Mouse (Mus musculus) midbrain, embryonic 16.5 days (tissue): ENCODE measurements around the gene Adamtsl1. TPM values are rescaled to one million over a fixed set of nuclear protein-coding genes. Genes with fewer than 3 reads are reported as not detected.

ENCODE experiments used
- ATAC-seq: fragments of 200-750 bp; cut with Nextera tagmentation; 2 replicates; pipeline ENCODE4 v1.8.0; 2017; ENCODE audit warnings: moderate TSS enrichment
- H3K27ac ChIP-seq: fragments of 300-500 bp; sonication (generic); 2 replicates; pipeline ENCODE4 v1.5.1; 2014; ENCODE audit warnings: mild to moderate bottlenecking, low read length, mixed read lengths
- H3K27me3 ChIP-seq: fragments of 300-500 bp; sonication (generic); 2 replicates; pipeline ENCODE4 v1.6.1; 2014; ENCODE audit warnings: low read depth, low read length, mixed read lengths; ENCODE audit not compliant: control insufficient read depth, insufficient read depth
- H3K36me3 ChIP-seq: fragments of 300-500 bp; sonication (generic); 2 replicates; pipeline ENCODE4 v1.6.1; 2014; ENCODE audit warnings: mild to moderate bottlenecking, low read length, moderate library complexity, mixed read lengths; ENCODE audit not compliant: control insufficient read depth, insufficient read depth
- H3K4me1 ChIP-seq: fragments of 300-500 bp; sonication (generic); 2 replicates; pipeline ENCODE4 v1.6.1; 2014; ENCODE audit warnings: mild to moderate bottlenecking, low read length, mixed read lengths; ENCODE audit not compliant: control insufficient read depth, insufficient read depth
- H3K4me2 ChIP-seq: fragments of 300-500 bp; sonication (generic); 2 replicates; pipeline ENCODE4 v1.6.1; 2014; ENCODE audit warnings: mild to moderate bottlenecking, low read length, mixed read lengths
- H3K4me3 ChIP-seq: fragments of 300-500 bp; sonication (generic); 2 replicates; pipeline ENCODE4 v1.5.1; 2014; ENCODE audit warnings: low read depth, mild to moderate bottlenecking, low read length, moderate library complexity, mixed read lengths
- H3K9ac ChIP-seq: fragments of 300-500 bp; sonication (generic); 2 replicates; pipeline ENCODE4 v1.6.1; 2014; ENCODE audit warnings: low read depth, low read length, mixed read lengths
- H3K9me3 ChIP-seq: fragments of 300-500 bp; sonication (generic); replicated peaks from 2 replicates; pipeline ENCODE4 v1.6.1; 2014; ENCODE audit warnings: mild to moderate bottlenecking, low read length, mixed read lengths; ENCODE audit not compliant: control insufficient read depth, poor library complexity, severe bottlenecking
- WGBS: fragments of 180-500 bp; shearing (Covaris S2); extraction: QIAGEN DNeasy Blood & Tissue Kit; methylation state at CpG from one replicate; pipeline ENCODE4 v1.1.7; 2014; 5-methylcytosine and 5-hydroxymethylcytosine counted together
- polyA plus RNA-seq: library from polyadenylated mRNA; unstranded; fragments of >200 nt; fragmentation: Nextera tagmentation; extraction: Ambion mirVana; gene quantifications from 2 replicates; pipeline ENCODE4 v1.2.1, GENCODE M21; 2015

The Adamtsl1 gene
- polyA plus RNA-seq, 1 experiment from 2014 or later: 8.2 TPM

GRCm38 (mm10) chr4:86337216-86337765, 823.3 kb downstream of the Adamtsl1 start:
- Histone ChIP-seq H3K27ac (no peak overlapping the region), H3K9me3 (no peaks in the 10 kb centered on the region), H3K4me1 (no peaks in the 10 kb centered on the region), H3K36me3 (no peaks in the 10 kb centered on the region), H3K9ac (no peak overlapping the region), H3K4me3 (no peak overlapping the region), H3K27me3 (no peaks in the 10 kb centered on the region), H3K4me2 (no peak overlapping the region)
- no peak for ATAC-seq
- WGBS: 90% methylated on average over 6 of the region's 6 CpGs

GRCm38 (mm10) chr4:86349341-86349740, 835.4 kb downstream of the Adamtsl1 start:
- no peaks in the 10 kb centered on the region for H3K36me3 ChIP-seq
- no peaks in the 10 kb centered on the region for H3K9me3 ChIP-seq
- H3K27me3 ChIP-seq: no peaks in the 10 kb centered on the region
- H3K4me1 ChIP-seq: no peaks in the 10 kb centered on the region
- no peak overlapping the region for H3K4me3 ChIP-seq
- 92% methylated on average over 4 of the region's 4 CpGs for WGBS
- H3K27ac ChIP-seq: no peak overlapping the region
- no peak overlapping the region for H3K9ac ChIP-seq
- no peak for ATAC-seq
- H3K4me2 ChIP-seq: no peak overlapping the region

GRCm38 (mm10) chr4:86352121-86352520, 838.1 kb downstream of the Adamtsl1 start:
- Histone ChIP-seq H3K4me3 (no peak overlapping the region), H3K9me3 (no peaks in the 10 kb centered on the region), H3K4me2 (no peak overlapping the region), H3K9ac (no peak overlapping the region), H3K27ac (no peak overlapping the region), H3K36me3 (no peaks in the 10 kb centered on the region), H3K27me3 (no peaks in the 10 kb centered on the region), H3K4me1 (no peaks in the 10 kb centered on the region)
- 83% methylated on average over 4 of the region's 4 CpGs for WGBS
- ATAC-seq: no peak

DNA sequence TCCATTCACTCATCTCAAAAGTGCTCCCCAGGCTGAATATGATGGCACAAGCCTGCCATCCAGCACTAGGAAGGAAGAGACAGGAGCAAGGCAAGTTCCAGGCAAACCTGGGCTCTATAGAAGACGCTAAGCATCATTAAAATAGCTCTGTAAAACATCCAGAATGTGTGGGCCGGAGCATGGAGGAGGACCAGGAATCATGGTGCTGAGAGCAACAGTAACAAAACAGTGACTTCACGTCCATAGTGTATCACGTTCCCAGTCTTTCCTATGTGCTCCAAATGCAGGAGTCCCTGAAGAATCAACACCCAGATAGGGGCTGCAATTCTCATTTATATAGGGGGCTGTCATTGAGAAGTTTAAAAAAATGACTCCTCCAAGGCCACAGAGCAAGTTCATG, 839.6 kb downstream of the Adamtsl1 start:
- no peak overlapping the region for H3K4me2 ChIP-seq
- H3K36me3 ChIP-seq: no peaks in the 10 kb centered on the region
- H3K27ac ChIP-seq: no peak overlapping the region
- H3K4me3 ChIP-seq: no peak overlapping the region
- no peaks in the 10 kb centered on the region for H3K4me1 ChIP-seq
- WGBS: 89% methylated on average over 4 of the region's 4 CpGs
- no peak overlapping the region for H3K9ac ChIP-seq
- no peaks in the 10 kb centered on the region for H3K9me3 ChIP-seq
- H3K27me3 ChIP-seq: no peaks in the 10 kb centered on the region
- ATAC-seq: no peak

- no peak overlapping the region for H3K4me3 ChIP-seq
- H3K27me3 ChIP-seq: no peaks in the 10 kb centered on the region
- no peak overlapping the region for H3K4me2 ChIP-seq
- no peaks in the 10 kb centered on the region for H3K36me3 ChIP-seq
- no peak for ATAC-seq
- no peaks in the 10 kb centered on the region for H3K9me3 ChIP-seq
- H3K4me1 ChIP-seq: no peaks in the 10 kb centered on the region
- no peak overlapping the region for H3K9ac ChIP-seq
- no peak overlapping the region for H3K27ac ChIP-seq
- 94% methylated on average over 5 of the region's 5 CpGs for WGBS
These were observed 845.4 kb downstream of the Adamtsl1 start for GRCm38 (mm10) chr4:86359398-86359797.

DNA sequence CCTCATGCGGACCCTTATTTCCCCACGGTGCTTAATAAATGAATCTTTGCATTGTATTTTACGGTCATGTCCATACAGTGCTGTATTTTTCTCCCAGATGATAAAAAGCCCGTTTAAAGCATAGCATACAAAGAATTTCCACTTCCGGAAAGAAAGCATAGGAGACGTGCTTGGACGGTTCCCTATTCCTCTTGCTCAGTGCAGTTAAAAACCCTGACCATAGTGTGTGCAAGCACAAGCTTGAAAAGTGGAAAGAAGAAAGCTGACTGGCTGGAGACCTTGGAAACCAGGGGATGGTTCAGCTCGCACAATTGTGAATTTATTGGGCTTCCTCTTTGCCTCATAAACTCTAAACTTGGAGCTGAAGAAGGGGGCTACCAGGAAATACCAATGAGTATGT, 855.1 kb downstream of the Adamtsl1 start:
- WGBS: 73% methylated on average over 8 of the region's 8 CpGs
- H3K9ac ChIP-seq: no peak overlapping the region
- no peak overlapping the region for H3K4me2 ChIP-seq
- no peaks in the 10 kb centered on the region for H3K36me3 ChIP-seq
- no peak overlapping the region for H3K27ac ChIP-seq
- ATAC-seq: no peak
- no peaks in the 10 kb centered on the region for H3K27me3 ChIP-seq
- H3K9me3 ChIP-seq: no peaks in the 10 kb centered on the region
- no peak overlapping the region for H3K4me3 ChIP-seq
- H3K4me1 ChIP-seq: no peaks in the 10 kb centered on the region

GRCm38 (mm10) chr4:86373166-86373565, 859.2 kb downstream of the Adamtsl1 start:
- Histone ChIP-seq H3K27me3 (no peaks in the 10 kb centered on the region), H3K27ac (no peak overlapping the region), H3K36me3 (no peaks in the 10 kb centered on the region), H3K9ac (no peak overlapping the region), H3K4me1 (no peaks in the 10 kb centered on the region), H3K9me3 (no peaks in the 10 kb centered on the region), H3K4me2 (no peak overlapping the region), H3K4me3 (no peak overlapping the region)
- 44% methylated on average over 2 of the region's 2 CpGs for WGBS
- no peak for ATAC-seq

DNA sequence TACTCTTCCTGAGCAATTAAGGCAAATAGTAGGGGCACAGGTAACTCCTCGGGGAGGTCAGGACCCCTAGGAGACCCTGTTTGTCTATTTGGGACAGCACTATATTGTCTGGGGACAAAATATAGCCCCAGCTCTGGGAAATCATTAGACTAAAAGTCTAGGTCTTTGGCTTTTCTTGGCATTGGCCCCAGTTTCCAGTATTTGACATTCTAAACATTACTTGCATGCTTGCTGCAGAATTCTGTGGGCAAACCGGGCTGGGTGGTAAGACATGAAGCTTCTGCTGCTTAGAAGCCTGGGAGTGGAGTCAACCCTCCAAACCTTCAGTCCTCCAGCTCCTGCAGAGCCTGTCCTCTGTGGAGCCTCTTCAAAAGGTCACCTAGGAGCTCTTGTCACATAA, 869.2 kb downstream of the Adamtsl1 start:
- Histone ChIP-seq H3K36me3 (no peaks in the 10 kb centered on the region), H3K27ac (no peak overlapping the region), H3K4me3 (no peak overlapping the region), H3K4me2 (no peak overlapping the region), H3K9ac (no peak overlapping the region), H3K9me3 (no peaks in the 10 kb centered on the region), H3K27me3 (no peaks in the 10 kb centered on the region), H3K4me1 (no peaks in the 10 kb centered on the region)
- ATAC-seq: no peak
- WGBS: 81% methylated on average over 2 of the region's 2 CpGs

- no peak overlapping the region for H3K9ac ChIP-seq
- H3K9me3 ChIP-seq: no peaks in the 10 kb centered on the region
- H3K27ac ChIP-seq: no peak overlapping the region
- ATAC-seq: no peak
- no peaks in the 10 kb centered on the region for H3K27me3 ChIP-seq
- no peak overlapping the region for H3K4me2 ChIP-seq
- no peaks in the 10 kb centered on the region for H3K36me3 ChIP-seq
- H3K4me3 ChIP-seq: no peak overlapping the region
- no peaks in the 10 kb centered on the region for H3K4me1 ChIP-seq
- 91% methylated on average over 6 of the region's 6 CpGs for WGBS
These were observed 871.1 kb downstream of the Adamtsl1 start for GRCm38 (mm10) chr4:86385121-86385520.
